Mouse (Mus musculus) MEL (cell line): ENCODE data around the gene Aqp11. TPM values are rescaled to one million over a fixed set of nuclear protein-coding genes. Genes with fewer than 3 reads are reported as not detected.

Source experiments
- DNase-seq: peaks from one replicate; pipeline ENCODE4 v3.0.0; 2011; ENCODE audit warnings: low read depth, low spot score
- H3K27ac ChIP-seq: 2 replicates; pipeline ENCODE4 v1.5.1; 2012; ENCODE audit warnings: low read depth, mild to moderate bottlenecking, control low read depth, low read length, moderate library complexity; ENCODE audit not compliant: control insufficient read depth
- H3K27me3 ChIP-seq, 2 experiments: fragments of 150-350 bp in 1 of 2; sonication (generic) in 1 of 2; 2 replicates each; pipeline ENCODE4 v1.6.1; 2012; ENCODE audit warnings: low read length in 2 of 2, mild to moderate bottlenecking in 2 of 2, improper control_type of control experiment in 1 of 2, moderate library complexity in 1 of 2; ENCODE audit not compliant: insufficient read depth in 2 of 2, control insufficient read depth in 1 of 2
- H3K36me3 ChIP-seq, 2 experiments: 2 replicates each; pipeline ENCODE4 v1.6.1; 2012 to 2014; ENCODE audit warnings: low read length in 2 of 2, improper control_type of control experiment in 1 of 2, inconsistent platforms in 1 of 2, mild to moderate bottlenecking in 1 of 2; ENCODE audit not compliant: insufficient read depth in 2 of 2, control insufficient read depth in 1 of 2
- H3K4me1 ChIP-seq, 2 experiments: fragments of 150-350 bp in 1 of 2; sonication (generic) in 1 of 2; 2 replicates each; pipeline ENCODE4 v1.6.1; 2012; ENCODE audit warnings: low read length in 2 of 2, improper control_type of control experiment in 1 of 2, mild to moderate bottlenecking in 1 of 2; ENCODE audit not compliant: insufficient read depth in 2 of 2, control insufficient read depth in 1 of 2
- H3K4me3 ChIP-seq, 2 experiments: fragments of 150-350 bp in 1 of 2; sonication (generic) in 1 of 2; 2 replicates each; pipeline ENCODE4 v1.5.1; 2012; ENCODE audit warnings: low read depth in 2 of 2, low read length in 2 of 2, mild to moderate bottlenecking in 2 of 2, moderate library complexity in 2 of 2, control low read depth in 1 of 2, improper control_type of control experiment in 1 of 2; ENCODE audit not compliant: control insufficient read depth in 1 of 2, insufficient read depth in 1 of 2
- H3K79me2 ChIP-seq: 2 replicates; pipeline ENCODE4 v1.6.1; 2012; ENCODE audit warnings: mild to moderate bottlenecking, low read length, moderate library complexity; ENCODE audit not compliant: control insufficient read depth, poor library complexity, insufficient read depth
- H3K9ac ChIP-seq: 2 replicates; pipeline ENCODE4 v1.6.1; 2012; ENCODE audit warnings: low read depth, mild to moderate bottlenecking, control low read depth, low read length, moderate library complexity; ENCODE audit not compliant: control insufficient read depth, poor library complexity, severe bottlenecking
- H3K9me3 ChIP-seq: fragments of 150-350 bp; sonication (generic); replicated peaks from 2 replicates; pipeline ENCODE4 v1.6.1; 2012; ENCODE audit warnings: mild to moderate bottlenecking, low read length, improper control_type of control experiment, moderate library complexity; ENCODE audit not compliant: insufficient read depth
- BHLHE40 ChIP-seq: IDR thresholded peaks from 2 replicates; pipeline ENCODE4 v1.6.1; 2012; ENCODE audit warnings: low read depth, mild to moderate bottlenecking, inconsistent platforms, low read length, improper control_type of control experiment, borderline replicate concordance
- CHD2 ChIP-seq: IDR thresholded peaks from 2 replicates; pipeline ENCODE4 v1.6.1; 2011; ENCODE audit warnings: low read length, improper control_type of control experiment
- E2F4 ChIP-seq: IDR thresholded peaks from 2 replicates; pipeline ENCODE4 v1.6.1; 2011; ENCODE audit warnings: low read depth, low read length, improper control_type of control experiment, borderline replicate concordance
- ETS1 ChIP-seq: IDR thresholded peaks from 2 replicates; pipeline ENCODE4 v1.6.1; 2012; ENCODE audit warnings: low read depth, mild to moderate bottlenecking, inconsistent platforms, low read length, improper control_type of control experiment, moderate library complexity
- GATA1 ChIP-seq: IDR thresholded peaks from 2 replicates; pipeline ENCODE4 v1.6.1; 2011; ENCODE audit warnings: low read depth, low read length, improper control_type of control experiment
- HCFC1 ChIP-seq: IDR thresholded peaks from 2 replicates; pipeline ENCODE4 v1.6.1; 2012; ENCODE audit warnings: low read depth, mild to moderate bottlenecking, inconsistent platforms, low read length, improper control_type of control experiment, moderate library complexity
- JUND ChIP-seq: IDR thresholded peaks from 2 replicates; pipeline ENCODE4 v1.6.1; 2011; ENCODE audit warnings: low read depth, mild to moderate bottlenecking, improper control_type of control experiment, low read length
- KAT2A ChIP-seq: conservative IDR thresholded peaks from 2 replicates; pipeline ENCODE4 v1.6.1; 2012; ENCODE audit warnings: low read depth, low read length, improper control_type of control experiment, inconsistent platforms
- MAFK ChIP-seq: IDR thresholded peaks from 2 replicates; pipeline ENCODE4 v1.6.1; 2011; ENCODE audit warnings: low read depth, mild to moderate bottlenecking, low read length, improper control_type of control experiment, borderline replicate concordance
- MAZ ChIP-seq: IDR thresholded peaks from 2 replicates; pipeline ENCODE4 v1.6.1; 2012; ENCODE audit warnings: low read depth, mild to moderate bottlenecking, inconsistent platforms, low read length, improper control_type of control experiment
- MEF2A ChIP-seq: IDR thresholded peaks from 2 replicates; pipeline ENCODE4 v1.6.1; 2014; ENCODE audit warnings: low read depth, mild to moderate bottlenecking, inconsistent platforms, low read length, improper control_type of control experiment; ENCODE audit not compliant: poor library complexity, insufficient replicate concordance, severe bottlenecking; ENCODE audit errors: extremely low read depth
- MXI1 ChIP-seq: IDR thresholded peaks from 2 replicates; pipeline ENCODE4 v1.6.1; 2011; ENCODE audit warnings: mild to moderate bottlenecking, low read depth, low read length, improper control_type of control experiment
- MYC ChIP-seq: IDR thresholded peaks from 2 replicates; pipeline ENCODE4 v1.6.1; 2011; ENCODE audit warnings: low read depth, mild to moderate bottlenecking, low read length, improper control_type of control experiment, moderate library complexity
- NRF1 ChIP-seq: IDR thresholded peaks from 2 replicates; pipeline ENCODE4 v1.6.1; 2014; ENCODE audit warnings: low read depth, mild to moderate bottlenecking, inconsistent platforms, low read length, improper control_type of control experiment, moderate library complexity; ENCODE audit not compliant: poor library complexity, insufficient read depth, severe bottlenecking
- POLR2A ChIP-seq, 2 experiments: IDR thresholded peaks; 2 replicates each; pipeline ENCODE4 v1.6.1; 2011 to 2012; ENCODE audit warnings: low read length in 2 of 2, mild to moderate bottlenecking in 2 of 2, control low read depth in 1 of 2, improper control_type of control experiment in 1 of 2, low read depth in 1 of 2, moderate library complexity in 1 of 2; ENCODE audit not compliant: control insufficient read depth in 1 of 2, insufficient read depth in 1 of 2, poor library complexity in 1 of 2
- POLR2AphosphoS2 ChIP-seq: IDR thresholded peaks from 2 replicates; pipeline ENCODE4 v1.6.1; 2011; ENCODE audit warnings: low read length, improper control_type of control experiment
- RAD21 ChIP-seq: IDR thresholded peaks from 2 replicates; pipeline ENCODE4 v1.6.1; 2011; ENCODE audit warnings: mild to moderate bottlenecking, low read depth, low read length, improper control_type of control experiment
- RCOR1 ChIP-seq: IDR thresholded peaks from 2 replicates; pipeline ENCODE4 v1.6.1; 2012; ENCODE audit warnings: low read depth, mild to moderate bottlenecking, inconsistent platforms, low read length, improper control_type of control experiment
- SIN3A ChIP-seq: IDR thresholded peaks from 2 replicates; pipeline ENCODE4 v1.6.1; 2012; ENCODE audit warnings: low read length, improper control_type of control experiment, inconsistent platforms
- TBP ChIP-seq: IDR thresholded peaks from 2 replicates; pipeline ENCODE4 v1.8.0; 2011; ENCODE audit warnings: low read depth, low read length, improper control_type of control experiment
- UBTF ChIP-seq: IDR thresholded peaks from 2 replicates; pipeline ENCODE4 v1.6.1; 2012; ENCODE audit warnings: low read depth, mild to moderate bottlenecking, inconsistent platforms, low read length, improper control_type of control experiment, moderate library complexity, borderline replicate concordance; ENCODE audit not compliant: insufficient read depth
- USF2 ChIP-seq, 2 experiments: IDR thresholded peaks; 2 replicates each; pipeline ENCODE4 v1.6.1; 2011 to 2012; ENCODE audit warnings: improper control_type of control experiment in 2 of 2, low read length in 2 of 2, borderline replicate concordance in 1 of 2, inconsistent platforms in 1 of 2, low read depth in 1 of 2, mild to moderate bottlenecking in 1 of 2; ENCODE audit not compliant: insufficient read depth in 1 of 2
- ZC3H11A ChIP-seq: IDR thresholded peaks from 2 replicates; pipeline ENCODE4 v1.6.1; 2012; ENCODE audit warnings: low read depth, mild to moderate bottlenecking, inconsistent platforms, low read length, improper control_type of control experiment
- ZMIZ1 ChIP-seq: IDR thresholded peaks from 2 replicates; pipeline ENCODE4 v1.6.1; 2012; ENCODE audit warnings: low read depth, mild to moderate bottlenecking, inconsistent platforms, low read length, improper control_type of control experiment, moderate library complexity
- polyA plus RNA-seq, 2 experiments: library from polyadenylated mRNA; stranded (reverse) in 1 of 2; unstranded in 1 of 2; fragments of >175 nt in 1 of 2; fragments of >200 nt in 1 of 2; gene quantifications; 2 replicates each; pipeline versions ENCODE4 v1.2.1 to v1.2.4; 2012; ENCODE audit warnings: low replicate concordance in 2 of 2, low read depth in 1 of 2; ENCODE audit not compliant: insufficient read length in 2 of 2, insufficient read depth in 1 of 2, missing spikeins in 1 of 2
- total RNA-seq: library from RNA; depleted of rRNA; stranded (reverse); fragments of 300-350 nt; gene quantifications from 2 replicates; pipeline ENCODE4 v1.2.3, GENCODE M21; 2012

The Aqp11 gene
- total and polyA plus RNA-seq, 3 experiments: 0.89 to 3.9 TPM; not detected in 1

DNA sequence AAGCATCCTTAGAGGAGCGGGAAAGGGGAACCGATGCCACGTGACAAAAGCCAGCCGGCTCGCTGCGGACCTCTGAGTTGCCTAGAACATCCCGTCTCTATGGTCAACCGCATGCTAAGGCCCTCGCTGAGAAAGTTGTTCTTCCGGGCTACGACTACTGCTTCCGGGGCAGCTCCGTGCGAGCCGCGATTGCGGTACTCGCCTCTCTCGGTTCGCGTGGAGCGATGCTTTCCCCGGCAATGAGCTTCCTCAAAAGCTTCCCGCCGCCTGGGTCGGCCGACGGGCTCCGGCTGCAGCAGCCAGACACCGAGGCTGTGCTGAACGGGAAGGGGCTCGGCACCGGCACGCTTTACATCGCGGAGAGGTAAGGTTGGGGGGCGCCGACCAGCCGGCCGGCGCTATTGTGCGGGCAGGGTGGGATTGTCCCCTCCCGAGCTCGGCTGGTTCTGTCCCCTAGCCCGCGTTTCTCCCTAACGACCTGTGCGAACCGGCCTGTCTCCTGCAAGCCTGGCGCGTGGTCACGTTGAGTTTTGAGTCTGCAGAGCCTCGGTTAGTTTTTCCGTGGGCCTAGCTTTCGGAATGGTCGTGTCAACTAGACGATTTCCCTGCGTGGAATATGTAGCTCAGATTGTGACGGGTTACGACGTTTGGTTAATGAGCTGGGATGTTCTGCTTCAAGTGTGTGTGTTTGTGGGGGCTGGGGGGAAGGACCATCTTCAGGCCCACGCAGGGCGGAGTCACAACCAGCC lies 41.4 kb downstream of the Aqp11 start, which contains the start of gene Clns1a (continued):
- TF ChIP-seq CHD2 (peak; percentile 29), TBP (peak; percentile 79), JUND (no peak), RCOR1 (no peak), USF2 (IDR thresholded peaks at IDR 0.05; ENCODE audit: borderline replicate concordance in 1 of 2, insufficient read depth in 1 of 2, low read depth in 1 of 2, low read length in 2 of 2) (peak; percentile 59 to 72; a peak in 3 of 4 replicates), MEF2A (no peak), GATA1 (no peak), MAFK (no peak), MXI1 (peak; percentile 96), KAT2A (peak; percentile 73; the same call in 1 of the 2 replicates), ETS1 (0 out of 2 replicates have a peak, but pooled peaks have one; percentile 29), E2F4 (peak; percentile 82), MYC (peak; percentile 100), MAZ (no peak; the same call in 1 of the 2 replicates), POLR2A (IDR thresholded peaks at IDR 0.05; ENCODE audit: control insufficient read depth in 1 of 2, insufficient read depth in 1 of 2, low read depth in 1 of 2, low read length in 2 of 2, poor library complexity in 1 of 2) (peak; percentile 73 to 82), RAD21 (no peak)

- Histone ChIP-seq H3K4me3 (peak overlapping the region; percentile 14 to 87), H3K9ac (peak overlapping the region; percentile 63), H3K4me1 (peaks cover 14 to 24% of the 10 kb centered on the region in 2 experiments), H3K9me3 (no peaks in the 10 kb centered on the region), H3K27ac (peak overlapping the region; percentile 36), H3K36me3 (peaks cover 0 to 30% of the 10 kb centered on the region in 2 experiments; a peak in 3 of 4 replicates), H3K27me3 (no peaks in the 10 kb centered on the region), H3K79me2 (peaks cover 40% of the 10 kb centered on the region)
- TF ChIP-seq UBTF: no peak
- no peak for TF ChIP-seq BHLHE40
- TF ChIP-seq MEF2A: no peak
- TF ChIP-seq MAZ: no peak
- TF ChIP-seq NRF1: no peak
- TF ChIP-seq E2F4: no peak
- no peak for TF ChIP-seq RCOR1
- no peak for TF ChIP-seq TBP
- TF ChIP-seq POLR2AphosphoS2: no peak
- TF ChIP-seq MYC: no peak
- no peak for TF ChIP-seq SIN3A
- TF ChIP-seq HCFC1: no peak
- no peak for TF ChIP-seq MAFK
- TF ChIP-seq ETS1: no peak
- TF ChIP-seq JUND: no peak
- TF ChIP-seq ZC3H11A: no peak
- no peak for TF ChIP-seq ZMIZ1
- TF ChIP-seq GATA1: no peak
- no peak for TF ChIP-seq KAT2A
- no peak for DNase-seq
These were observed 42.0 kb downstream of the Aqp11 start for GRCm38 (mm10) chr7:97696133-97696505.
